13 mouse cellular contexts compared by ENCODE assay signal in genomic region chr5:49788494-49789160, GRCm38 (mm10).
DNase-seq lines count a peak whose midpoint lies in the region.
"Had no signal": no experiment of that assay in that cellular context is flagged by ENCODE, and none has a peak within 500 bp of the region (broad histone marks: within the 10 kb centered on the region; RNA-seq: fewer than 3 reads in every experiment).

No protein-coding gene starts in this region.

- DNase-seq in left cerebral cortex, postnatal 4 days: peak; percentile 53
- no peak for DNase-seq in left cerebral cortex, adult 8-10 months (ENCODE audit: low spot score in 2 of 2)
- peak; percentile 3 for DNase-seq in thymus, postnatal 4 days
- DNase-seq in thymus, postnatal 14 days: no peak
- DNase-seq in cerebellum, postnatal 10 days: peak; percentile 83 to 85
- no peak for DNase-seq in urinary bladder, postnatal 25 days (ENCODE audit: low spot score)
- DNase-seq in gastrocnemius, postnatal 25 days: no peak
- no peak for DNase-seq in heart, postnatal 4 days
- DNase-seq: adrenal gland, postnatal 10 days; gastrocnemius, postnatal 10 days; heart, postnatal 10 days; right cerebral cortex, adult 18-20 months; thymus, postnatal 36 days had no signal

- intact Hi-C loops in left cerebral cortex, postnatal 4 days (cut with DNase I): no loop called here

Comparison
In these comparisons a context has a peak if more than half of its experiments do, and no peak if none do; other contexts are left out.
1. DNase-seq: peak in left cerebral cortex, postnatal 4 days (single experiment), thymus, postnatal 4 days (single experiment) and cerebellum, postnatal 10 days (2 of 2); none in left cerebral cortex, adult 8-10 months (0 of 2), thymus, postnatal 14 days (single experiment), urinary bladder, postnatal 25 days (single experiment), gastrocnemius, postnatal 25 days (single experiment) and heart, postnatal 4 days (single experiment).